Mouse (Mus musculus): Measurements from ENCODE around the gene Arl8b. TPM values are rescaled to one million over a fixed set of nuclear protein-coding genes. Genes with fewer than 3 reads are reported as not detected.

Arl8b gene
- polyA plus RNA-seq, 1 experiment from 2014 or later = 65.9 TPM

DNA sequence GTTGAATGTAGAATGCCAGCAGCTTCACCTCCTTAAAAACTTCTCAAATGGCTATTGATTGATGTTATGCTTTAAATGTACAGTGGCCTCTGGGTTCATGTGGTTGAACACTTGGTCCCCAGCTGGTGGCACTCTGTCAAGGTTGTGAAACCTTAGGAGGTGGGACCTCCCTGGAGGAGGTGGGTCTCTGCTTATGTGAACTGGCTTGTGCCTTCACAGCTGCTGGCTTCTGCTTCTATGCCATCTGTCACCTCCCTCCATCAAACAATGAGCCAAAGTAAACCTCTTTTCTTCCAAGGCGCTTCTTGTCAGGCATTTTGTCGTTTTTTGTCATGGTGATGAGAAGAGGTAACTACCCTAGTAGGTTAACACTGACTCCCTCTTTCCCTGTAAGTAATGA, 13.8 kb downstream of the Arl8b start:
- no peaks in the 10 kb centered on the region for H3K9me3 ChIP-seq
- H3K27me3 ChIP-seq (ENCODE audit: insufficient read depth, poor library complexity, severe bottlenecking) = no peaks in the 10 kb centered on the region
- H3K27ac ChIP-seq = no peak overlapping the region
- peak; percentile 19 for DNase-seq (ENCODE audit: low spot score)
- peaks cover 15% of the 10 kb centered on the region for H3K4me1 ChIP-seq (replicated peaks)
- no peaks in the 10 kb centered on the region for H3K36me3 ChIP-seq
- no peak overlapping the region for H3K4me3 ChIP-seq
- 51% methylated on average over 2 of the region's 2 CpGs for WGBS

DNA sequence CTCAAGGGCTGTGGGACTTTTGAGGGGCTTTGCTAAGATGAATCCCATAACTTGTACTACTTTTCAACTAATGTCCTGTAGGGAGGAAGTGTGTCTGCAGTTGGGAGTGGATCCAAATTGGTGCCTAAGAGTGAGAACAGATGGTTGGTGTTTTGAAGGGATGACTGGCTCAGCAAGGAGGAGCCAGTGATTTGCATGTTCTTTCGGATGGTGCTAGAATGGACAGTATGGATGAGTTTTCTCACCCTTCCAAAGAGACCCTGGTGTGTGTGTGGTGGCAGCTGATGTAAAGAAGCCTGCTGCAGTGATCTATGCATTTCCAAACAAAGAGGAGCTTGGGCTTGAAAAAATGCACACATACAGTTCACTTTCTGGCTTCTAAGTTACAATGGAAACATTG, 22.3 kb downstream of the Arl8b start:
- H3K27ac ChIP-seq = no peak overlapping the region
- no peaks in the 10 kb centered on the region for H3K27me3 ChIP-seq (ENCODE audit: insufficient read depth, poor library complexity, severe bottlenecking)
- no peaks in the 10 kb centered on the region for H3K36me3 ChIP-seq
- no peaks in the 10 kb centered on the region for H3K4me1 ChIP-seq (replicated peaks)
- no peaks in the 10 kb centered on the region for H3K9me3 ChIP-seq
- 43% methylated on average over 1 of the region's 1 CpGs for WGBS
- DNase-seq (ENCODE audit: low spot score) = no peak
- H3K4me3 ChIP-seq = no peak overlapping the region

DNA sequence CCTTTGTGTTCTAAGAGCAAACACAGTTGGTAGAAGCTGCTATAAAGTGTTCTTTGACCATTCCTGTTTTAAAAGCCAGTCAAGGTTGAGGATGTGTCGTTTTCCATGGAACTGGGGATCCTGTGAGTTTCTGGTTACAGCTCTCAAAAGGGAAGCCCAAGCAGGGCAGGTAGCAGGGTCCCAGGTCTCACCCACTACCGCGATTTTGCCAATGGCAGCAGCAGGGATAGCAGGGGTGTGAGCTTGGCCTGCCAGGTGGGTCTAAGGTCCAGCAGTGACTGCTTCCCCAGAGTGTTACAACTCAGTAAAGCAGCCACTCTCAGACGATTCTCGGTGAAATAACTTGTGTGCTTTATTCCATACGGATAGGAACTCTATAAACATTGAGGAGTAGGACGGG, 23.0 kb downstream of the Arl8b start:
- H3K4me1 ChIP-seq (replicated peaks) = no peaks in the 10 kb centered on the region
- no peaks in the 10 kb centered on the region for H3K36me3 ChIP-seq
- no peak overlapping the region for H3K4me3 ChIP-seq
- no peak overlapping the region for H3K27ac ChIP-seq
- 87% methylated on average over 7 of the region's 7 CpGs for WGBS
- no peaks in the 10 kb centered on the region for H3K9me3 ChIP-seq
- no peak for DNase-seq (ENCODE audit: low spot score)
- H3K27me3 ChIP-seq (ENCODE audit: insufficient read depth, poor library complexity, severe bottlenecking) = no peaks in the 10 kb centered on the region

DNA sequence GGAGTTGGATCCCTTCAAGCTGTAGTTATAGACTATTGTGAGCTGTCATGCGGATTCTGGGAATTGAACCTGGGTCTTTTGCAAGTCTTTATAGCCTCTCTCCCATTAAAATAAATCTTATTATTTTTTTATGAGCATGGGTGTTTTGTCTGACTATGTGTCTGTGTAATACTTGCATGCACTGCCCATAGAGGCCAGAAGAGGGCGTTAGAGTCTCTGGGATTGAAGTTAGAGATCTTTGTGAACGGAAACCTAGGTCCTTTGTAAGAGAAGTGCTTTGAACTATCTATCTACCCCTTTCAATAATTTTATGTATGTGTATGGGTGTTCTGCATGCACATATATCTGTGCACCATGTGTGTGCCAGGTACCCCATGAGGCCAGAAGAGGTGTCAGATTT, 24.5 kb downstream of the Arl8b start:
- no peaks in the 10 kb centered on the region for H3K4me1 ChIP-seq (replicated peaks)
- no peak for DNase-seq (ENCODE audit: low spot score)
- H3K27me3 ChIP-seq (ENCODE audit: insufficient read depth, poor library complexity, severe bottlenecking) = no peaks in the 10 kb centered on the region
- WGBS = 66% methylated on average over 3 of the region's 3 CpGs
- no peaks in the 10 kb centered on the region for H3K9me3 ChIP-seq
- H3K4me3 ChIP-seq = no peak overlapping the region
- no peak overlapping the region for H3K27ac ChIP-seq
- no peaks in the 10 kb centered on the region for H3K36me3 ChIP-seq

DNA sequence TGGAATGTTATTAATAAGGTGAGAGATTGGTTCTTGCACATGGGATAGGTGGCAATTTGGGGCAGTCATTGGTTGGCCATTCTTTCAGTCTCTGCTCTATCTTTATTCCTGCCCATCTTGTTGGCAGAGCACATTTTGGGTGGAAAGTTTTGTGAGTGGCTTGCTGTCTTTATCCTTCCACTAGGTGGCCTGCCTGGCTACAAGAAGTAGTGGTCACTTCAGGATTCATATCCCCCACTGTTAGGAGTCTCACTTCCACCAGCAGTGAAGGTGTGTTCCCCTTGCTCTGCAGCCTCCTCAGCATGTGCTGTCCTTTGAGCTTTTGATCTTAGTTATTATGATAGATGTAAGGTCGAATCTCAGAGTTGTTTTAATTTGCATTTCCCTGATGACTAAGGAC, 25.9 kb downstream of the Arl8b start:
- no peaks in the 10 kb centered on the region for H3K4me1 ChIP-seq (replicated peaks)
- 78% methylated on average over 1 of the region's 1 CpGs for WGBS
- H3K9me3 ChIP-seq = no peaks in the 10 kb centered on the region
- no peak overlapping the region for H3K27ac ChIP-seq
- H3K4me3 ChIP-seq = no peak overlapping the region
- H3K36me3 ChIP-seq = no peaks in the 10 kb centered on the region
- H3K27me3 ChIP-seq (ENCODE audit: insufficient read depth, poor library complexity, severe bottlenecking) = no peaks in the 10 kb centered on the region
- DNase-seq (ENCODE audit: low spot score) = no peak

DNA sequence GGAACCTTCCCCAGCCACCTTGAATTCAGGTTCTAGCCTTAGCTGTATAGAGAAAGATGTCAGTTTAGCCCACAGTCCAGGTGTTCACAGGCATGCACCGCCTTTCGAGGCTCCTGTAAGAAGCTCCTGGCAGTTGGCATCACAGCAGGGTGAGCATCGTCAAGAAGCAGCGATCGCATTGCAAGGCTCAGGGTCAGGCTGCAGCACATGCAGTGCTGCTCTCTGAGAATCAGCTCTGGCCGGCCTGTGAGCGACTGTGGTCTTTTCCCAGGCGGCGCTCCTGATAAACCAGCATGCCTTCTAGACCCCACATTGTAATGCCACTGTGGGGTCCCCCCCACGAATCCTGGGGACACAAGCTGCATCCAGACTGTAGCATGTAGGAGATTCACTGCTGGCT, 27.3 kb downstream of the Arl8b start:
- 71% methylated on average over 10 of the region's 10 CpGs for WGBS
- no peaks in the 10 kb centered on the region for H3K4me1 ChIP-seq (replicated peaks)
- H3K36me3 ChIP-seq = peaks cover 6% of the 10 kb centered on the region
- H3K27ac ChIP-seq = 0 out of 2 replicates have a peak overlapping the region, but pooled peaks have one; percentile 30
- H3K4me3 ChIP-seq = no peak overlapping the region
- H3K9me3 ChIP-seq = no peaks in the 10 kb centered on the region
- H3K27me3 ChIP-seq (ENCODE audit: insufficient read depth, poor library complexity, severe bottlenecking) = no peaks in the 10 kb centered on the region
- DNase-seq (ENCODE audit: low spot score) = no peak

DNA sequence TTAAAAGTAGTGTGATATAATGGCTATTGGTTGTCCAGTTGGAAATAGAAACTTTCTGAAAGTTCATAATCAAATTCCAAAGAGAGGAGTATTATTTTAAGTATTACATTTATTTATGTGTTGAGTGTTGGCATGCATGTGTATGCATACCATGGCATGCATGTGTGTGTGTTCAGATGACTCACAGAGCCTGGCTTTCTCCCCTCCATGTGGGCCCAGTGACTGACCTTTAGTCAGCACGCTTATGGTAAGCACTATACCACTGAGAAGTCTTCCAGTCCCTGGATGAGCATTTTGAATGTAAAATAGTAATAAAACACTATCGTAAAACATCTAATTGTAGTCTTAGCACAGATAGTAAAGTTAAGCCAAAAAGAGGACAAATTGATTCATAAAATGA, 29.2 kb downstream of the Arl8b start:
- DNase-seq (ENCODE audit: low spot score) = no peak
- Histone ChIP-seq H3K27me3 (ENCODE audit: insufficient read depth, poor library complexity, severe bottlenecking) (no peaks in the 10 kb centered on the region), H3K4me3 (no peak overlapping the region), H3K9me3 (no peaks in the 10 kb centered on the region), H3K27ac (no peak overlapping the region), H3K36me3 (peaks cover 9% of the 10 kb centered on the region), H3K4me1 (replicated peaks) (no peaks in the 10 kb centered on the region)
- WGBS = 93% methylated on average over 2 of the region's 2 CpGs

DNA sequence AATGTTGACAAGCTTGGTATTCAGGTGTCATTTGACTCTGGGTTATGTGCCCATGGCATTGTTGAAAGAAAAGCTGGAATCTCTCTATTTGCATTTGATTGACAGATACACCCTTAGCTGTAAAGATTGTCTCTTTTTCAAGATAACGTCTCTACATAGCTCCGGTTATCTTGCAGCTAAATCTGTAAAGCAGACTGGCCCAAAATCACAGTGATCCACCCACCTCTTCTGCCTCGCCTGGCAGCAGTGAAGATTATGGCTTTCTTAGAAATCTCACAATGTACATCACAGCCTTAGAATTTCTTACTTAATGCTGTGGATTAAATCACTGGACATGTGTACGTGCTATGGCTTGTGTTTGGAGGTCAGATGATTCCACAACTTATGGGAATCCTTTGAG, 34.6 kb downstream of the Arl8b start:
- no peak for DNase-seq (ENCODE audit: low spot score)
- WGBS = 86% methylated on average over 4 of the region's 4 CpGs

DNA sequence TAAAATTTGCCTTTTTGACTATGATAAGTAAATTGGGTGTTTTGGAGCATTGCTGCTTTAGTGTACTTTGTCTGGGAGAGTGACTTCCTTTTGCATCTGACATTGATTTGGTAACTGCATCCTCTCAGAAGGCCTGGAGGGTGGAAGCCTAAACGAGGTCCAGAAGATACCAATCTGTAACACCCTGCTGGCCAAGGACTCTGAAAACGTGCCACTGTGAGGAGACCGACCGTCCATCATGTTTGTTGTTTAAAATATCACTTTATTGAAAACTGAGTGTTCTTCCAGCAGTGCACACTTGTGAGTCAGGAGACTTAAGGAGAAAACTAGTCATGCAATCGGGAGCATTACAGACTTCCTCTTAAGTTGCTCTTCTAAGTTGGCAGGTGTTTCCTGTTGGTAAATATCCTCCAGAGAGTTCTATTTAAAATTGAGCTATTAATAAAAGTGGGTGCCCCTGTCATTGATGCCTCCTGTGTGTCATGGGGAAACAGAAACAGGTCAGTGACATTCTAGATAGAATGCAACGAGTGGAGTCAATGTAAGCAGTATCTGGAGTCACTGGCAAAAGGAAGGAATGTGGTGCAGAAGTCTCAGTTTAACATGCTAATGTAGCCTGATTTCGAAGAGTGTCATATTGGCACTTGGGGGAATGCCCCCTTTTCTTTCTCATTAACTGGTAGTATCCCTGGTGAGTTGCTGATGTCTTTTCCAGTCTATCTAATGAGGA, 42.1 kb downstream of the Arl8b start:
- peaks cover 41% of the 10 kb centered on the region for H3K36me3 ChIP-seq
- no peak overlapping the region for H3K4me3 ChIP-seq
- WGBS = 80% methylated on average over 7 of the region's 7 CpGs
- H3K9me3 ChIP-seq = no peaks in the 10 kb centered on the region
- H3K27ac ChIP-seq = no peak overlapping the region
- peaks cover 15% of the 10 kb centered on the region for H3K4me1 ChIP-seq (replicated peaks)
- no peaks in the 10 kb centered on the region for H3K27me3 ChIP-seq (ENCODE audit: insufficient read depth, poor library complexity, severe bottlenecking)
- no peak for DNase-seq (ENCODE audit: low spot score)

More for the DNA sequence above, 34.6 kb downstream of the Arl8b start:
- Histone ChIP-seq H3K9me3 (no peaks in the 10 kb centered on the region), H3K27me3 (ENCODE audit: insufficient read depth, poor library complexity, severe bottlenecking) (no peaks in the 10 kb centered on the region), H3K4me3 (no peak overlapping the region), H3K4me1 (replicated peaks) (no peaks in the 10 kb centered on the region), H3K27ac (no peak overlapping the region), H3K36me3 (peaks cover 58% of the 10 kb centered on the region)

DNA sequence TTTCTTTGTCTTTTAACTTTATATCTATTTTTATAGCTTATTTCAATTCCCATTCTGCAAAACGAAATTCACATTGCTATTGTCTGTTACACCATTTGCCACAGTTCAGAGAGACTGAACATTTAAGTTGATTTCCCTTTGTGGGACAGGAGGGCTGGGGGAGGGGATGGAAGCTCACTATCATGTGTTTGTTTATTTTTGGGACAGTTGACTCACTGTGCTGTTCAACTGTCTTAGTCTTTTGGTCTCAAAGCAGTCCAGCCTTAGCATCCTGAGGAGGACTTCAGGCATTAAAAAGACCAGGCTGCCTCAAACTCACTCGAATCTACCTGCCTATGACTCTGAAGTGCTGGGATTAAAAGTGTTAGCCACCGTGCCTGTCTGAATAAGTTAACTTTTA, 43.2 kb downstream of the Arl8b start:
- Histone ChIP-seq H3K4me1 (replicated peaks) (peaks cover 19% of the 10 kb centered on the region), H3K4me3 (no peak overlapping the region), H3K36me3 (peaks cover 31% of the 10 kb centered on the region), H3K9me3 (no peaks in the 10 kb centered on the region), H3K27ac (no peak overlapping the region), H3K27me3 (ENCODE audit: insufficient read depth, poor library complexity, severe bottlenecking) (no peaks in the 10 kb centered on the region)
- DNase-seq (ENCODE audit: low spot score) = no peak
- WGBS = 81% methylated on average over 3 of the region's 3 CpGs

DNA sequence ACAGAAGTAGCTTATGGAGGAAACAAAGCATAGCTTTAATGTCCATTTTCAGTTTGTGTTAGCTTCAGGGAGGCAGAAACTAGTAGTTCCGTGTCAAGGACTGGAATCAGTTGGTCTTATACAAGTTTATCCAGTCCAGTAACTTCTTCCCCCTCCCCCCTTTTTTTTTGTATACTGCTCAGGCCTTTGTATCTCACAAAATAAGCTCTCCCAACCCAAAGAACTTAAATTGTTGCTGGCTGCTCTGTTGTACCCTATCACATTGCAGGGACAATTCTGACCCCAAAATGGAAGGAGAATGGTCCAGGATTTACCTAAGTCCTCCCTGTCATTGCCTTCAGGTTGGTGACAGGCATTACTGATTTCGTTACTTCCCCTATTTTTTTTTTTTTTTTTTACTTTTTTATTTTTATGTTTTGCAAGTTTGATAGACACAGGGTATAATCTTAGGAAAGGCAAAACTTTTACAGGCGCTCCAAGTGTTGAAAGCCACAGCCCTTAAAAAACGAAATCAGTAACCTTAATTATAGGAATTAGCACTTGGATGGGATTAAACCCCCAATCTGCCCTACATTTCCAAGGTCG, 44.5 kb downstream of the Arl8b start:
- Histone ChIP-seq H3K36me3 (peaks cover 28% of the 10 kb centered on the region), H3K27ac (peak overlapping the region; percentile 95), H3K27me3 (ENCODE audit: insufficient read depth, poor library complexity, severe bottlenecking) (no peaks in the 10 kb centered on the region), H3K9me3 (no peaks in the 10 kb centered on the region), H3K4me3 (peak overlapping the region; percentile 92), H3K4me1 (replicated peaks) (peaks cover 19% of the 10 kb centered on the region)
- DNase-seq (ENCODE audit: low spot score) = no peak
- WGBS = 23% methylated on average over 5 of the region's 5 CpGs

DNA sequence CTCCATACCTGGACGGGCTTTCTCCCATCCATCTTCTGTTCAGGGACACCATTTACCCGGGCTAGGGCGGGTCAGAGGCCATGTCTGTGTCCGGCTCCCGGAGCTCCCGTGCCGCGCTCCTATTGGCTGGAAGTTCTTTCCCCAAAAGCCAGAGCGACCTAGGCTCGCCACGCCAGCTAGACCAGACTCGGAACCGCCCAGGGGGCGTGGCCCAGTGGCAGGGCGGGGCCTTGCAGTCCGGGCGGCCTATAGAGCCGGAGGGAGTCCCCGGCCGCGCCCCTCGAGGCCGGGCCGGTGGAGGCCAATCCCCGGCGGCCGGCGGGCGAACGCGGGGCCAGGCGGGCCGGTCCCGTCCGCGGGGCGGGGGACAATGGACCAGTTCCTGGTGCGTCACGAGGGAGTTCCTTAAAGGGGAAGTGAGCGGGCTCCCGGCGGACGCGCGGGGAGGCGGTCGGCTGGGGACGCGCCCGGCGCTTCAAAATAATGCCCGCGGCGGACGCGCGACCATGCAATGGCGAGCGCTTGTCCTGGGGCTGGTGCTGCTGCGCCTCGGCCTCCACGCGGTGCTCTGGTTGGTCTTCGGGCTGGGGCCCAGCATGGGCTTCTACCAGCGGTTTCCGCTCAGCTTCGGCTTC, 45.5 kb downstream of the Arl8b start, which contains the start of gene Edem1:
Edem1 (plus strand) TSS at position 408 of the 635 bp plus-strand sequence.
- peak within 1 kb of the TSS; percentile 95 for H3K27ac ChIP-seq
- DNase-seq (ENCODE audit: low spot score) = peak; percentile 98
- WGBS = under 1% methylated on average over 67 of the region's 67 CpGs
- no peaks in the 10 kb centered on the region for H3K27me3 ChIP-seq (ENCODE audit: insufficient read depth, poor library complexity, severe bottlenecking)
- H3K36me3 ChIP-seq = peaks cover 19% of the 10 kb centered on the region
- H3K9me3 ChIP-seq = no peaks in the 10 kb centered on the region
- H3K4me3 ChIP-seq = peak within 1 kb of the TSS; percentile 92
- peaks cover 19% of the 10 kb centered on the region for H3K4me1 ChIP-seq (replicated peaks)

DNA sequence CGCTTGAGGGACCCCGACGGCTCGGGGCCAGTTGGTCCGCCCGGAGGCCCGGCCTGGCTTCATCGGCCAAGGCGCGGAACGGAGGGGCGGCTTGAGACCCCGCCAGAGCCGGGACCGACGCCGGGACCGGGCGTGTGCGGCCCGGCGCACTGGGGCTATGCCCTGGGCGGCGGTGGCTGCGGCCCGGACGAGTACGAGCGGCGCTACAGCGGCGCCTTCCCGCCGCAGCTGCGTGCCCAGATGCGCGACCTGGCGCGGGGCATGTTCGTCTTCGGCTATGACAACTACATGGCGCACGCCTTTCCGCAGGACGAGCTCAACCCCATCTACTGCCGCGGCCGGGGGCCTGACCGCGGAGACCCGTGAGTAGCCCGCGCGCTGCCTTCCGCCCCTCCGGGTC, 46.0 kb downstream of the Arl8b start:
- Histone ChIP-seq H3K9me3 (no peaks in the 10 kb centered on the region), H3K27ac (peak overlapping the region; percentile 95), H3K27me3 (ENCODE audit: insufficient read depth, poor library complexity, severe bottlenecking) (no peaks in the 10 kb centered on the region), H3K36me3 (peaks cover 13% of the 10 kb centered on the region), H3K4me1 (replicated peaks) (peaks cover 22% of the 10 kb centered on the region), H3K4me3 (peak overlapping the region; percentile 92)
- no peak for DNase-seq (ENCODE audit: low spot score)
- WGBS = under 1% methylated on average over 56 of the region's 56 CpGs
